Mouse (Mus musculus) ES-E14 (cell line): ENCODE measurements around the gene Ppp1r13b.

Experiments used
- CHD2 ChIP-seq: IDR thresholded peaks from 2 replicates; pipeline ENCODE4 v1.6.1; 2014; ENCODE audit warnings: mild to moderate bottlenecking, low read depth, low read length, inconsistent platforms
- HCFC1 ChIP-seq: IDR thresholded peaks from 2 replicates; pipeline ENCODE4 v1.6.1; 2012; ENCODE audit warnings: low read length, inconsistent platforms, borderline replicate concordance; ENCODE audit not compliant: insufficient read depth
- ZC3H11A ChIP-seq: IDR thresholded peaks from 2 replicates; pipeline ENCODE4 v1.6.1; 2012; ENCODE audit warnings: low read depth, mild to moderate bottlenecking, inconsistent platforms, low read length, borderline replicate concordance

GRCm38 (mm10) chr12:111830375-111830774 is 77.5 kb downstream of the Ppp1r13b start:
- TF ChIP-seq CHD2 (no peak), ZC3H11A (no peak), HCFC1 (no peak)
